Mouse (Mus musculus): Measurements from ENCODE around the gene A730071L15Rik.

The A730071L15Rik gene

GRCm38 (mm10) chr11:6183246-6183645, 16.6 kb upstream of the A730071L15Rik start:
- no peak for DNase-seq (ENCODE audit: low spot score in 2 of 2)

GRCm38 (mm10) chr11:6184202-6184935, 15.5 kb upstream of the A730071L15Rik start:
- no peak for DNase-seq (ENCODE audit: low spot score in 2 of 2)

DNA sequence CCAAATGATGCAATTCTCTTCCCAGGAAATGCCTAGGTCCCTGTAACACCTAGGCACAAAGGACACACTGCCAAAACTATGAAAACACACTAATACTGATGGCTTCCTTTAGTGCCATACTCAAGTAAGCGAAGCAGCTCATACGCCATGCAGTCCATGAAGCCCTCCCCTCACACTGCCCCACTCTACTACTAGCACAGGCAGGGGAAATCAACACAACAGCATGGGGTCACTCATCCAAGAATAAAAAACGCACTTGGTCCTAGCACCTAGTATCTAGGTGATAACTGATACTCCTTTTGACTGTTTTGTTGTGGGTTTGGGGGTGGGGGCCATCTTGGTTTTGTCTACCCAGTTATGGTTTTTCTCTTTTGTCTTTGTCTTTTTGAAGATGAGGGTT, 12.4 kb upstream of the A730071L15Rik start:
- DNase-seq (ENCODE audit: low spot score in 2 of 2), result no peak

GRCm38 (mm10) chr11:6187878-6188277, 12.0 kb upstream of the A730071L15Rik start:
- peak; percentile 91 to 96 for DNase-seq (ENCODE audit: low spot score in 2 of 2)

DNA sequence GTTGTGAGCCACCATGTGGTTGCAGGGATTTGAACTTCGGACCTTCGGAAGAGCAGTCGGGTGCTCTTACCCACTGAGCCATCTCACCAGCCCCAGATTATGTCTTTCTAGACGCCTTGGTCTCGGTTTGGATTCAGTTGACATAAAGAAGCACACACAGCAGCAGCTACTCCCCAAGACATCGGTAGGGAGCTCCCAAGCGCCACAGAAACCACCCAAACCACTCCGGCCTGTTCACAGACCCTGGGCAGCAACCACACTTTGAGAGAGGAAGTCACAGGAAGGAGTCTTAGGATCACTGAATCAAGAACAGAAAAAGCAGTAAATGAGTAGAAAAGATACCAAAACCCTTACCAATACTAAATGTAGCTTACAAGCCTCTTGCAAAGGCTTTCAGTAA, 3.0 kb upstream of the A730071L15Rik start:
- DNase-seq (ENCODE audit: low spot score in 2 of 2), result no peak

- DNase-seq (ENCODE audit: low spot score in 2 of 2), result no peak
Observed at GRCm38 (mm10) chr11:6198449-6198848, 1.4 kb upstream of the A730071L15Rik start.

DNA sequence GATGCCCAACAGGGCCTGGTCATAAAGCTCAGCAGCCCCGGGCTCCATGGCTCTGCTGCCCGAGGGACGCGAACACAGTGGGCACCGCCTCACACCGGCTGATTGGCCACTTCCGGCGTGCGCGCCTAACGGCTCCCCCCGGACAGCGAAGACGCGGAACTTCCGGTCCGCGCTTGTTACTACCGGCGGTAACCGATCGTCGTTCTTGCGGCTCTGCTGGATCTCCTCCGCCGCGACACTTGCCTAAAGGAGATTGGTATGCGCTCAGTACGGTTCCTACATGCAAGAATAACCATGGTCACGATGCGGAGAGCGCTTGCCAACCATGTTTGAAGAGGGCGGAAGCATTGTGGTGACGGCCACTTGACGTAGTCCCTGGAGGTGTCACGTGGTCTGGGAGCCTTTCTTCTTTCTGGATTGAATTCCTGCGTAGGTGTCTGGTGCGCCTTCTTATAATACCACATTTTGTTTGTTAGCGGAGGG, 299 bp downstream of the A730071L15Rik start, which contains the start of gene Nudcd3:
Nudcd3 (minus strand) TSS at position 329 of the 483 bp plus-strand sequence.
- peak; percentile 79 to 83 for DNase-seq (ENCODE audit: low spot score in 2 of 2)

- DNase-seq (ENCODE audit: low spot score in 2 of 2), result no peak
Observed at GRCm38 (mm10) chr11:6200570-6200969, 741 bp downstream of the A730071L15Rik start.

- no peak for DNase-seq (ENCODE audit: low spot score in 2 of 2)
Observed at GRCm38 (mm10) chr11:6207090-6207489, 7.3 kb downstream of the A730071L15Rik start.

DNA sequence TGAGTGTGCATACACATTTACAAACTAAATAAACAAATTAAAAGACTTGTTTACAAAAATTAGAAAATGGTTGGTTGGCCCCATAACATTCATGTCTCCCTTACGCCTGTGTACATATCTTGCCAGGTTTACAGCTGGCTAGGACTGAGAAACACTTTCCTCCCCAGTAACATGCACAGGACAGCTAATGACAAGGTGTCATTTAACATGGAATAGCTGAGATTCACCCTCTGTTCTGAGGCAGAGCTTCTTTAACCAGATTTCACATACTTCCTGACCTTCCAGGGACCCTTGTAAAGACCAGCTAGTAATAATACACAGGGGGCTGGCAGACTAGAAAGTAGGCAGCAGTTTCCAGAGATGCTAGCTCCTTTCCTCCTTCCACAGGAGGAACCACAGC, 8.3 kb downstream of the A730071L15Rik start:
- no peak for DNase-seq (ENCODE audit: low spot score in 2 of 2)

DNA sequence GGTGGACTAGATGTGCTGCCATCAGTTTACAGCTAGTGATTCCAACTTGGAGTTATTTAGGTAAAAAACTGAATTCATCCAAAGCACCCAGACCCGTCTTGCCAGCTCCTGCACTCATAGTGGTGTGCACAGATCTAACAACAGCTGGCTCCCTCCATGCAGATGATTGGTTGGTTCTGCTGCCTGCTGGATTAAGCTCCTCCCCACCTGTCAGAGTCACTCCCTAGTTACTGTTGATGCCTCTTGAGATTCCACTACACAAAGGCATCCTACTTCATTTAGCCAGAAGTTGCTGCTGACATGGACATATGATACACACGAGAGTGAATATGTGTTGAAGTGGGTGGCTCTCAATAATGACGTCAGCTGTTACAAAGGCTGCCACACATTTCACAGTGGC, 17.0 kb downstream of the A730071L15Rik start:
- no peak for DNase-seq (ENCODE audit: low spot score in 2 of 2)

- no peak for DNase-seq (ENCODE audit: low spot score in 2 of 2)
Observed at GRCm38 (mm10) chr11:6218189-6218896, 18.5 kb downstream of the A730071L15Rik start.

GRCm38 (mm10) chr11:6219967-6220366, 20.1 kb downstream of the A730071L15Rik start:
- no peak for DNase-seq (ENCODE audit: low spot score in 2 of 2)

DNA sequence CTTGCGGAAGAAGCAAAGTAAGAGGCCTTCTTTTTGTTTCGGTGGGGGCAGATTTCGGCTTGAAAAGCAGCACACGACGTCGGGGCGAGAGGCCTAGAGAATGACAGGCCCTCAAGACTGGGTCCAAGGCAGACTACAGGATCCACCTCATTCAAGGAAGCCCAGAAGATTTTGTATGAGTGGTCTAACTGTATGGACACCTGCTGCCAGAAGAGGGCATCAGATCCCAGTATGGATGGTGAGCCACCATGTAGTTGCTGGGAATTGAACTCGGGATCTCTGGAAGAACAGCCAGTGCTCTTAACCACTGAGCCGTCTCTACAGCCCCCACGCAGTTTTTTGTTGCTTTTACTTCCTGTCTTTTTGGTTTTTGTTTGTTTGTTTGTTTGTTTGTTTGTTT, 22.4 kb downstream of the A730071L15Rik start:
- DNase-seq (ENCODE audit: low spot score in 2 of 2), result no peak

DNA sequence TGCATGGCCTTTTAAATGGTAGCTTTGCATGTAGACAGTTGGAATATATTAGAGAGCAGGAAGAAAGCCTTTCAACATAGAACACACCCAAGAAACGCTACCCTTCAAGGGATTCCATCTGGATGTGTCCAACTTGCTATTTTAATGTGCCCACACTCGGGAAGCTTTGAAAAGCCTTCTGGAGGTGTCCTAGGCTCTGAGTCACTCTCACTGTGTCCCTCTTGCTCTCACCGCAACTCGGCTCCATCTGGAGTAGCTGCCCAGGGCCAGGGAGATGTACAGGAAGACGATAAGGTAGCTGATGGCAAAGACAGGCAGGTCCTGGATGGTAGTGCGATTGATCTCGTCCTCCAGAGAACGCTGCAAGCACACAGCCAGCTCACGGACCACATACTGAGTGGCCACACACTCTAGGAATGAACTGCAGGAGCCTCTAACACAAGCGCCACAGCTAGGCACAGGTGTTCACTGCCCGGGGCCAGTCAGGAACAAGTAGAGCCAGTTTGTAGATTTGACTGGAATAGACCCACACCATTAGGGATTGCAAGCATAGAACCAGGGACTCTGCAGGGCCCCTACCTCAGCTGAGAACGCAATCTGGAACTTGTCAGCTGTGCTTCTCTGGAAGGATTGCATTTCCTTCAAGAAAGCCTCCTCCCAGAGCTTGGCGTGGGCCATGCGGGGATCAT, 24.9 kb downstream of the A730071L15Rik start:
- DNase-seq (ENCODE audit: low spot score in 2 of 2), result peak; percentile 6 to 37

DNA sequence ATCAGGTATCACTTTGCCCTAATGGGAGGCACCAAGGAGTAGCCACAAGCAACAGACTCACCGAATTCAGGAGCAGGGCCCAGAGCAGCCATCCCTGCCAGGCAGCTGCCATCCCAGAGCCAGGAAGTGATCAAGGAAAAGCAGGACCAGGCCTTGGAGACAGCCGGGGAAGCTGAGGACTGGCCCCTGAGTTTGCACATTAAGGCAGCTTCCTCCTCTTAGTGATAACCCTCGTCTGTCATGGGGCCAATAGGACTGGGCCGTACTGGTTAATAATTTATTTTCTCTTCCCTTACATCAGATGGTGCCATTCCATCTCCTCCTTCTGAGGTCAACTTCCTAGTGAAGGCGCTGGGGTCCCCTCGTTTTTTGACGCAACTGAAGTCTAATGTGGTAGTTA, 30.2 kb downstream of the A730071L15Rik start, which contains the start of gene Npc1l1:
Npc1l1 (minus strand) TSS at position 132 of the 400 bp plus-strand sequence.
- DNase-seq (ENCODE audit: low spot score in 2 of 2), result no peak

GRCm38 (mm10) chr11:6233025-6233424, 33.2 kb downstream of the A730071L15Rik start:
- no peak for DNase-seq (ENCODE audit: low spot score in 2 of 2)

DNA sequence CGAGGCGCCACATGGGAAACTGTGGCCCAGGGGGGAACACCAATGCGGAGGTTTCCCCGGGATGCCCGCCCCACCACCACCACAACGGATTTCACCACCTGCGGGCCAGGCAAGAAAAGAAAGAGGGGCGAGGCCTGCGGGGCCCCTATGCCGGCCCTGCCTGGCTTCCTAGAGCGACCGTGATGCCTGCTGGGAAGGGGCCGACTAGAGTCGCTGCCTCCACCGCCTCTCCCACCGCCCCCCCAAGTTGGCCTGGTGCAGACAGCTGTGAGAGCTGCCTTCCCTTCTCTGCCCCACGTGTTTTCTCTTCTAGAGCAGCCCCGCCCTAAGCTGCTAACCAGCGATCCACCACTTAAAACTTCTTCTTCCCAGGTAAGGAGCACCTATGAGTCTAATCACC, 44.9 kb downstream of the A730071L15Rik start:
- no peak for DNase-seq (ENCODE audit: low spot score in 2 of 2)

Data from frontal cortex, postnatal 25 days (tissue).